Mouse (Mus musculus) brain, embryonic 18.5 days (tissue): ENCODE data around the gene Nipsnap3b.
A peak's percentile ranks its signal among the peaks of the same experiment; 100 is the strongest.

Experiments used
- DNase-seq: peaks from one replicate; pipeline ENCODE4 v3.0.0-alpha.2; 2012; ENCODE audit warnings: low read depth, low spot score

Gene Nipsnap3b

GRCm38 (mm10) chr4:53011732-53012361 lies at the start of gene Nipsnap3b:
Gene Nipsnap3b (plus strand): TSS chr4:53011880.
- peak; percentile 91 for DNase-seq

GRCm38 (mm10) chr4:52964247-52964646 lies 47.4 kb upstream of the Nipsnap3b start, which contains the start of gene Olfr270:
Gene Olfr270 (plus strand): TSS chr4:52964547.
- DNase-seq = no peak

GRCm38 (mm10) chr4:52985216-52985615 lies 26.5 kb upstream of the Nipsnap3b start:
- DNase-seq = no peak

GRCm38 (mm10) chr4:52986266-52986665 lies 25.4 kb upstream of the Nipsnap3b start:
- DNase-seq = no peak

- DNase-seq = no peak
These were observed 22.4 kb upstream of the Nipsnap3b start, which contains the start of gene Nipsnap3a for GRCm38 (mm10) chr4:52989248-52989647. Gene Nipsnap3a (plus strand): TSS chr4:52989272.

GRCm38 (mm10) chr4:52999449-52999848 lies 12.2 kb upstream of the Nipsnap3b start:
- DNase-seq = no peak

- DNase-seq = no peak
These were observed 11.5 kb upstream of the Nipsnap3b start for GRCm38 (mm10) chr4:53000154-53000553.

- DNase-seq = no peak
These were observed 2.5 kb upstream of the Nipsnap3b start for GRCm38 (mm10) chr4:53009183-53009582.

- no peak for DNase-seq
These were observed 1.8 kb upstream of the Nipsnap3b start for GRCm38 (mm10) chr4:53009871-53010270.

- no peak for DNase-seq
These were observed 2.7 kb downstream of the Nipsnap3b start for GRCm38 (mm10) chr4:53014421-53014820.

GRCm38 (mm10) chr4:53015024-53015423 lies 3.3 kb downstream of the Nipsnap3b start:
- no peak for DNase-seq

- DNase-seq = no peak
These were observed 6.7 kb downstream of the Nipsnap3b start for GRCm38 (mm10) chr4:53018392-53018791.

GRCm38 (mm10) chr4:53023189-53023925 lies 11.7 kb downstream of the Nipsnap3b start:
- DNase-seq = no peak

GRCm38 (mm10) chr4:53024397-53024796 lies 12.7 kb downstream of the Nipsnap3b start:
- no peak for DNase-seq

GRCm38 (mm10) chr4:53027811-53028210 lies 16.1 kb downstream of the Nipsnap3b start:
- no peak for DNase-seq

- DNase-seq = peak; percentile 30
These were observed 18.8 kb downstream of the Nipsnap3b start for GRCm38 (mm10) chr4:53030326-53030948.

GRCm38 (mm10) chr4:53043819-53044218 lies 32.1 kb downstream of the Nipsnap3b start:
- no peak for DNase-seq

- DNase-seq = no peak
These were observed 34.1 kb downstream of the Nipsnap3b start for GRCm38 (mm10) chr4:53045807-53046206.

- DNase-seq = no peak
These were observed 34.8 kb downstream of the Nipsnap3b start for GRCm38 (mm10) chr4:53046238-53047022.

GRCm38 (mm10) chr4:53062301-53063008 lies 50.8 kb downstream of the Nipsnap3b start:
- DNase-seq = no peak
